Mouse (Mus musculus) right cerebral cortex, postnatal 25 days (tissue): ENCODE data around the gene Enox1.
"Not testable (repeated sequence)": the region's sequence is repeated elsewhere in the genome, so short reads cannot be mapped to it uniquely, and the experiment has no call there.

Experiments
- DNase-seq: peaks from one replicate; pipeline ENCODE4 v3.0.0; 2022

Gene Enox1

GRCm38 (mm10) chr14:77156222-77156910, at the start of gene Enox1:
TSS of gene Enox1 (plus strand) at chr14:77156763.
- DNase-seq, result peak; percentile 86

- DNase-seq, result not testable (repeated sequence)
These were observed 45.9 kb upstream of the Enox1 start for GRCm38 (mm10) chr14:77110622-77111021.

- no peak for DNase-seq
These were observed 26.0 kb upstream of the Enox1 start for GRCm38 (mm10) chr14:77130612-77131011.

GRCm38 (mm10) chr14:77136936-77137335, 19.6 kb upstream of the Enox1 start:
- DNase-seq, result no peak

GRCm38 (mm10) chr14:77141324-77142282, 15.0 kb upstream of the Enox1 start:
- peak; percentile 29 for DNase-seq

GRCm38 (mm10) chr14:77145103-77145502, 11.5 kb upstream of the Enox1 start:
- no peak for DNase-seq

GRCm38 (mm10) chr14:77147635-77148034, 8.9 kb upstream of the Enox1 start:
- DNase-seq, result no peak

- no peak for DNase-seq
These were observed 6.0 kb upstream of the Enox1 start for GRCm38 (mm10) chr14:77150556-77150955.

- DNase-seq, result no peak
These were observed 5.1 kb upstream of the Enox1 start for GRCm38 (mm10) chr14:77151431-77151830.

GRCm38 (mm10) chr14:77156911-77157504, 445 bp downstream of the Enox1 start:
- DNase-seq, result no peak

- DNase-seq, result peak; percentile 88
These were observed 945 bp downstream of the Enox1 start for GRCm38 (mm10) chr14:77157505-77157911.

GRCm38 (mm10) chr14:77159397-77159796, 2.8 kb downstream of the Enox1 start:
- DNase-seq, result no peak

- DNase-seq, result no peak
These were observed 5.9 kb downstream of the Enox1 start for GRCm38 (mm10) chr14:77162496-77162895.

- DNase-seq, result no peak
These were observed 7.8 kb downstream of the Enox1 start for GRCm38 (mm10) chr14:77164396-77164795.

- no peak for DNase-seq
These were observed 11.6 kb downstream of the Enox1 start for GRCm38 (mm10) chr14:77168161-77168560.

GRCm38 (mm10) chr14:77174491-77174890, 17.9 kb downstream of the Enox1 start:
- no peak for DNase-seq

GRCm38 (mm10) chr14:77174931-77175330, 18.4 kb downstream of the Enox1 start:
- DNase-seq, result no peak

GRCm38 (mm10) chr14:77180241-77180640, 23.7 kb downstream of the Enox1 start:
- DNase-seq, result peak; percentile 63

- no peak for DNase-seq
These were observed 24.3 kb downstream of the Enox1 start for GRCm38 (mm10) chr14:77180753-77181374.

- no peak for DNase-seq
These were observed 26.9 kb downstream of the Enox1 start for GRCm38 (mm10) chr14:77183491-77183890.

- DNase-seq, result no peak
These were observed 33.6 kb downstream of the Enox1 start for GRCm38 (mm10) chr14:77190158-77190557.

- no peak for DNase-seq
These were observed 38.9 kb downstream of the Enox1 start for GRCm38 (mm10) chr14:77195314-77196020.
